Comparison of ENCODE assay signal across 26 mouse cellular contexts in the genomic region with DNA sequence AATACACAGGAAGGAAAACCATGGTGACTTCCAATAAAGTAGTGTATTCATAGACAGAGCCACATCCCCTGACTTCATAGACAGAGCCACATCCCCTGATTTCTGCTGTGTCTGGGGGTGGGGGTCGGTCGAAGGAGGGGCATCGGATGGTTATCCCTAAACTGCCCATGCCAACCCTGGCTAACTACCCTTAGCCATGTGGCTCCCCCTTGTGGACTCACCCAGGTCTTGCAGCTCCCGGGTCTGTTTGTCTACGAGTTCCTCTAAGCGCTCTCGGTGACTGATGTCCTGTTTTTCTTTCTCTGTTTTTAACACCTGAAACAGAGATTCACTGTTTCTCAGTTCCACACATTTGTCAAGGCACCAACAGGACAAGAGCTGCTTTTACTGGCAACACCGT. TPM values are rescaled to one million over a fixed set of nuclear protein-coding genes. Genes with fewer than 3 reads are reported as not detected.
DNase-seq lines count a peak whose midpoint lies in the region; ATAC-seq and TF ChIP-seq lines count a peak whose summit lies in the region.
"Had no signal": no experiment of that assay in that cellular context is flagged by ENCODE, and none has a peak within 500 bp of the region (broad histone marks: within the 10 kb centered on the region; RNA-seq: fewer than 3 reads in every experiment).

No protein-coding gene starts in this region.

- 88% methylated on average over 8 of the region's 8 CpGs for WGBS in kidney, adult 2 months
- 97% methylated on average over 8 of the region's 8 CpGs for WGBS in kidney, embryonic 15.5 days
- 92% methylated on average over 8 of the region's 8 CpGs for WGBS in lung, adult 2 months
- WGBS in midbrain, embryonic 11.5 days = 97% methylated on average over 8 of the region's 8 CpGs

- H3K27me3 ChIP-seq in kidney, adult 2 months (replicated peaks; ENCODE audit: control insufficient read depth, insufficient read depth, low read length) = no peaks in the 10 kb centered on the region
- H3K27me3 ChIP-seq in kidney, embryonic 15.5 days = 0 out of 2 replicates have a peak, but pooled peaks cover 3% of the 10 kb centered on the region
- H3K27me3 ChIP-seq in ES-Bruce4 (ENCODE audit: control insufficient read depth, insufficient read depth, low read length, poor library complexity, severe bottlenecking) = no peaks in the 10 kb centered on the region
- H3K27me3 ChIP-seq in midbrain, embryonic 11.5 days (ENCODE audit: control insufficient read depth, insufficient read depth, low read length) = no peaks in the 10 kb centered on the region
- H3K27me3 ChIP-seq: embryonic facial prominence, embryonic 12.5 days; forebrain, embryonic 13.5 days; limb, embryonic 13.5 days; lung, embryonic 15.5 days; neural tube, embryonic 13.5 days had no signal

- H3K4me2 ChIP-seq in kidney, embryonic 15.5 days = no peak overlapping the region
- no peak overlapping the region for H3K4me2 ChIP-seq in midbrain, embryonic 11.5 days
- H3K4me2 ChIP-seq: embryonic facial prominence, embryonic 12.5 days; forebrain, embryonic 13.5 days; limb, embryonic 13.5 days; lung, embryonic 15.5 days; neural tube, embryonic 13.5 days had no signal

- no peak for TF ChIP-seq EP300 in ES-Bruce4 (IDR thresholded peaks at IDR 0.05; ENCODE audit: insufficient read depth, low read depth, low read length)

- no peaks in the 10 kb centered on the region for H3K36me3 ChIP-seq in kidney, adult 2 months (ENCODE audit: control insufficient read depth, insufficient read depth, low read length)
- no peaks in the 10 kb centered on the region for H3K36me3 ChIP-seq in kidney, embryonic 15.5 days
- no peaks in the 10 kb centered on the region for H3K36me3 ChIP-seq in ES-Bruce4 (ENCODE audit: control insufficient read depth, insufficient read depth, low read length, poor library complexity, severe bottlenecking)
- H3K36me3 ChIP-seq in midbrain, embryonic 11.5 days (ENCODE audit: control insufficient read depth, insufficient read depth, low read length) = no peaks in the 10 kb centered on the region
- H3K36me3 ChIP-seq: embryonic facial prominence, embryonic 12.5 days; hindbrain, embryonic 10.5 days; limb, embryonic 13.5 days; lung, embryonic 15.5 days; neural tube, embryonic 13.5 days had no signal

- ATAC-seq in kidney, embryonic 15.5 days (replicated peaks; ENCODE audit: low FRiP score) = no peak
- ATAC-seq in megakaryocyte progenitor cell, adult 5-6 weeks (replicated peaks; ENCODE audit: poor library complexity) = no peak
- ATAC-seq in midbrain, embryonic 11.5 days (ENCODE audit: low FRiP score) = no peak
- ATAC-seq: forebrain, embryonic 13.5 days; Patski had no signal

- H3K4me1 ChIP-seq in kidney, adult 2 months (ENCODE audit: control insufficient read depth, insufficient read depth, low read length) = no peaks in the 10 kb centered on the region
- peaks cover 9% of the 10 kb centered on the region; the same call in 1 of the 2 replicates for H3K4me1 ChIP-seq in kidney, embryonic 15.5 days
- H3K4me1 ChIP-seq in lung, adult 2 months (ENCODE audit: control insufficient read depth, insufficient read depth, low read length) = no peaks in the 10 kb centered on the region
- peaks cover 6% of the 10 kb centered on the region for H3K4me1 ChIP-seq in ES-Bruce4 (ENCODE audit: control insufficient read depth, insufficient read depth, low read length)
- peaks cover 5% of the 10 kb centered on the region; the same call in 1 of the 2 replicates for H3K4me1 ChIP-seq in midbrain, embryonic 11.5 days (ENCODE audit: control insufficient read depth, insufficient read depth, low read length)
- H3K4me1 ChIP-seq: embryonic facial prominence, embryonic 12.5 days; neural tube, embryonic 13.5 days had no signal

- H3K27ac ChIP-seq in kidney, adult 2 months (ENCODE audit: insufficient read depth, low read depth, low read length) = no peak overlapping the region
- H3K27ac ChIP-seq in kidney, embryonic 15.5 days = no peak overlapping the region
- no peak overlapping the region for H3K27ac ChIP-seq in ES-Bruce4 (ENCODE audit: insufficient read depth, low read length)
- H3K27ac ChIP-seq in midbrain, embryonic 11.5 days (ENCODE audit: low read depth, low read length) = no peak overlapping the region
- H3K27ac ChIP-seq: embryonic facial prominence, embryonic 12.5 days; forebrain, embryonic 13.5 days; limb, embryonic 13.5 days; lung, embryonic 15.5 days; neural tube, embryonic 13.5 days had no signal

- 0 out of 2 replicates have a peak, but pooled peaks have one; percentile 10 for TF ChIP-seq CTCF in kidney, adult 2 months (conservative IDR thresholded peaks at IDR 0.05; ENCODE audit: insufficient read depth, insufficient read length, low read depth, low read length)
- peak; percentile 12; the same call in 1 of the 2 replicates for TF ChIP-seq CTCF in lung, adult 2 months (IDR thresholded peaks at IDR 0.05; ENCODE audit: insufficient read depth, low read length)
- peak; percentile 50 for TF ChIP-seq CTCF in ES-Bruce4 (IDR thresholded peaks at IDR 0.05; ENCODE audit: low read depth, low read length)

- H3K4me3 ChIP-seq in kidney, adult 2 months (ENCODE audit: insufficient read depth, low read depth, low read length) = no peak overlapping the region
- no peak overlapping the region for H3K4me3 ChIP-seq in kidney, embryonic 15.5 days (replicated peaks)
- H3K4me3 ChIP-seq in lung, adult 2 months (replicated peaks; ENCODE audit: extremely low read depth, low read depth, low read length) = no peak overlapping the region
- H3K4me3 ChIP-seq in ES-Bruce4 (ENCODE audit: low read depth, low read length) = no peak overlapping the region
- H3K4me3 ChIP-seq in midbrain, embryonic 11.5 days (ENCODE audit: low read depth, low read length) = no peak overlapping the region
- H3K4me3 ChIP-seq: embryonic facial prominence, embryonic 12.5 days; erythroblast, embryonic 14.5 days; forebrain, embryonic 13.5 days; hindbrain, embryonic 10.5 days; limb, embryonic 13.5 days; lung, embryonic 15.5 days; neural tube, embryonic 13.5 days had no signal

- no peak for TF ChIP-seq POLR2A in kidney, adult 2 months (IDR thresholded peaks at IDR 0.05; ENCODE audit: low read depth, low read length)
- TF ChIP-seq POLR2A in lung, adult 2 months (IDR thresholded peaks at IDR 0.05; ENCODE audit: borderline replicate concordance, extremely low read depth, low read depth, low read length) = no peak
- no peak for TF ChIP-seq POLR2A in ES-Bruce4 (IDR thresholded peaks at IDR 0.05; ENCODE audit: insufficient read depth, low read length)

- H3K9me3 ChIP-seq in kidney, embryonic 15.5 days (replicated peaks) = 0 out of 2 replicates have a peak, but pooled peaks cover 4% of the 10 kb centered on the region
- H3K9me3 ChIP-seq in ES-Bruce4 (replicated peaks; ENCODE audit: control insufficient read depth, insufficient read depth, low read length, poor library complexity, severe bottlenecking) = no peaks in the 10 kb centered on the region
- H3K9me3 ChIP-seq in midbrain, embryonic 11.5 days (ENCODE audit: control insufficient read depth, low read length) = no peaks in the 10 kb centered on the region
- H3K9me3 ChIP-seq: embryonic facial prominence, embryonic 12.5 days; forebrain, embryonic 13.5 days; lung, embryonic 15.5 days had no signal

- H3K9ac ChIP-seq in kidney, embryonic 15.5 days = no peak overlapping the region
- no peak overlapping the region for H3K9ac ChIP-seq in ES-Bruce4 (ENCODE audit: low read depth, poor library complexity, severe bottlenecking)
- H3K9ac ChIP-seq in midbrain, embryonic 11.5 days (ENCODE audit: low read length) = no peak overlapping the region
- H3K9ac ChIP-seq: embryonic facial prominence, embryonic 12.5 days; forebrain, embryonic 13.5 days; limb, embryonic 13.5 days; lung, embryonic 15.5 days; neural tube, embryonic 13.5 days had no signal

- no peak for DNase-seq in kidney, adult 2 months
- DNase-seq in lung, adult 2 months = no peak
- DNase-seq in lung, postnatal 25 days (ENCODE audit: low spot score) = no peak
- DNase-seq in A20 (ENCODE audit: low read depth, low spot score) = peak; percentile 24
- no peak for DNase-seq in midbrain, embryonic 11.5 days (ENCODE audit: low spot score, missing footprints)
- DNase-seq: adrenal gland, adult 8-10 months; gastrocnemius, postnatal 25 days; kidney, adult 9 months; kidney, postnatal 4 days; midbrain, embryonic 14.5 days; right cerebral cortex, adult 18-20 months; spleen, adult 18-20 months had no signal

RNA-seq across cellular contexts. Expression of a gene that starts 37.9 kb away (rescaled TPM):
- polyA plus RNA-seq in kidney, adult 2 months (2012; rRNA removed) = 0.06 and 0.08 TPM in 2 replicates
- polyA plus RNA-seq in kidney, embryonic 15.5 days (2015; fragmentation: Nextera tagmentation; extraction: Ambion mirVana) = 0.21 and 0.22 TPM in 2 replicates
- polyA plus RNA-seq in lung, adult 2 months (2012; rRNA removed) = 1.3 and 2.5 TPM in 2 replicates
- polyA plus RNA-seq in ES-Bruce4 (2011; ENCODE audit: insufficient read depth, insufficient read length, low read depth, missing spikeins) = not detected in 2 replicates
- 1.2 and 1.5 TPM in 2 replicates for total RNA-seq in megakaryocyte progenitor cell, adult 5-6 weeks (2015)
- total RNA-seq in megakaryocyte progenitor cell, adult 5-6 weeks (2017) = 3.5 and 4.3 TPM in 2 replicates
- 1.0 and 1.2 TPM in 2 replicates for polyA plus RNA-seq in midbrain, embryonic 11.5 days (2014; fragmentation: Nextera tagmentation; extraction: Ambion mirVana)
- total RNA-seq: gastrocnemius, postnatal 25 days had no signal

RNA-seq across cellular contexts. Expression of a gene that starts 38.0 kb away (rescaled TPM):
- polyA plus RNA-seq in kidney, adult 2 months (2012; rRNA removed) = 24.0 and 29.4 TPM in 2 replicates
- 148 and 163 TPM in 2 replicates for polyA plus RNA-seq in kidney, embryonic 15.5 days (2015; fragmentation: Nextera tagmentation; extraction: Ambion mirVana)
- polyA plus RNA-seq in lung, adult 2 months (2012; rRNA removed) = 19.7 and 21.6 TPM in 2 replicates
- polyA plus RNA-seq in ES-Bruce4 (2011; ENCODE audit: insufficient read depth, insufficient read length, low read depth, missing spikeins) = 126 and 137 TPM in 2 replicates
- 144 and 146 TPM in 2 replicates for total RNA-seq in megakaryocyte progenitor cell, adult 5-6 weeks (2015)
- total RNA-seq in megakaryocyte progenitor cell, adult 5-6 weeks (2017) = 133 and 168 TPM in 2 replicates
- polyA plus RNA-seq in midbrain, embryonic 11.5 days (2014; fragmentation: Nextera tagmentation; extraction: Ambion mirVana) = 183 and 197 TPM in 2 replicates

RNA-seq across cellular contexts. Expression of a gene that starts 38.8 kb away (rescaled TPM):
- 30.3 and 44.7 TPM in 2 replicates for polyA plus RNA-seq in kidney, adult 2 months (2012; rRNA removed)
- 5.6 and 6.7 TPM in 2 replicates for polyA plus RNA-seq in kidney, embryonic 15.5 days (2015; fragmentation: Nextera tagmentation; extraction: Ambion mirVana)
- 32.4 and 47.5 TPM in 2 replicates for polyA plus RNA-seq in lung, adult 2 months (2012; rRNA removed)
- polyA plus RNA-seq in ES-Bruce4 (2011; ENCODE audit: insufficient read depth, insufficient read length, low read depth, missing spikeins) = 9.7 and 11.9 TPM in 2 replicates
- 0.25 and 0.71 TPM in 2 replicates for total RNA-seq in megakaryocyte progenitor cell, adult 5-6 weeks (2015)
- total RNA-seq in megakaryocyte progenitor cell, adult 5-6 weeks (2017) = 0.41 TPM in 1 of 2 replicates, not detected in the other
- 0.11 and 0.22 TPM in 2 replicates for polyA plus RNA-seq in midbrain, embryonic 11.5 days (2014; fragmentation: Nextera tagmentation; extraction: Ambion mirVana)
- total RNA-seq: adrenal gland, adult 8-10 months; gastrocnemius, postnatal 25 days had no signal
- polyA plus RNA-seq: erythroblast, embryonic 14.5 days; forebrain, embryonic 13.5 days; midbrain, embryonic 14.5 days; neural tube, embryonic 13.5 days had no signal

RNA-seq across cellular contexts. Expression of a gene that starts 55.8 kb away (rescaled TPM):
- polyA plus RNA-seq in kidney, adult 2 months (2012; rRNA removed) = 166 and 182 TPM in 2 replicates
- polyA plus RNA-seq in kidney, embryonic 15.5 days (2015; fragmentation: Nextera tagmentation; extraction: Ambion mirVana) = 21.4 and 21.7 TPM in 2 replicates
- polyA plus RNA-seq in lung, adult 2 months (2012; rRNA removed) = 17.0 and 17.7 TPM in 2 replicates
- polyA plus RNA-seq in ES-Bruce4 (2011; ENCODE audit: insufficient read depth, insufficient read length, low read depth, missing spikeins) = 19.5 and 20.0 TPM in 2 replicates
- not detected in 2 replicates for total RNA-seq in megakaryocyte progenitor cell, adult 5-6 weeks (2015)
- not detected in 2 replicates for total RNA-seq in megakaryocyte progenitor cell, adult 5-6 weeks (2017)
- 0.42 and 0.46 TPM in 2 replicates for polyA plus RNA-seq in midbrain, embryonic 11.5 days (2014; fragmentation: Nextera tagmentation; extraction: Ambion mirVana)
- total RNA-seq: adrenal gland, adult 8-10 months; gastrocnemius, postnatal 25 days; heart, adult 8-10 months; layer of hippocampus, postnatal 14 days; left cerebral cortex, postnatal 14 days had no signal
- polyA plus RNA-seq: midbrain, embryonic 14.5 days; neural tube, embryonic 13.5 days; Patski had no signal
